Mouse (Mus musculus): Measurements from ENCODE around the gene Hdgfl1.

Gene Hdgfl1

GRCm38 (mm10) chr13:26769955-26770354, at the start of gene Hdgfl1:
Gene Hdgfl1 (minus strand): TSS chr13:26770165.
- DNase-seq, result no peak

- DNase-seq, result no peak
Measured at GRCm38 (mm10) chr13:26795460-26795859, 25.5 kb upstream of the Hdgfl1 start.

GRCm38 (mm10) chr13:26769424-26769823, 541 bp downstream of the Hdgfl1 start:
- no peak for DNase-seq

GRCm38 (mm10) chr13:26761966-26762803, 7.8 kb downstream of the Hdgfl1 start:
- DNase-seq, result no peak

DNA sequence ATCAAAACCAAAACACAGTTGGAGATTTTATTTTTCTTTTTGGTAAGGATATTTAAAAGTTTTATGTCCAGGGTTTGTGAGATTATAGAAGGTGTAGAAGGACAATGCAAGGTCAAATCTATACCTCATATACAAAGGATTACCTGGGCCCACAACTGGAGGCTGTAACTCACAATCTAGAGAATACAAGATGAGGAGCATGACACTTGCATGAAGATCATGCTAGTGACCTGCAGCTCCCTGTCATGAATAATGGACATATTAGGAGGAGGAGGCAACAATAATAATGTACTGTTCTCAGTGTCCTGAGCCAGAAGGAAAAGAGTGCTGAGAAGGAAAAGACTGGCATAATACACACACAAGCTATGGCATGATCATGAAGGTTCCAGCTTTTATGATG, 17.1 kb downstream of the Hdgfl1 start:
- DNase-seq, result no peak

- no peak for DNase-seq
Measured at GRCm38 (mm10) chr13:26752414-26752813, 17.6 kb downstream of the Hdgfl1 start.

DNA sequence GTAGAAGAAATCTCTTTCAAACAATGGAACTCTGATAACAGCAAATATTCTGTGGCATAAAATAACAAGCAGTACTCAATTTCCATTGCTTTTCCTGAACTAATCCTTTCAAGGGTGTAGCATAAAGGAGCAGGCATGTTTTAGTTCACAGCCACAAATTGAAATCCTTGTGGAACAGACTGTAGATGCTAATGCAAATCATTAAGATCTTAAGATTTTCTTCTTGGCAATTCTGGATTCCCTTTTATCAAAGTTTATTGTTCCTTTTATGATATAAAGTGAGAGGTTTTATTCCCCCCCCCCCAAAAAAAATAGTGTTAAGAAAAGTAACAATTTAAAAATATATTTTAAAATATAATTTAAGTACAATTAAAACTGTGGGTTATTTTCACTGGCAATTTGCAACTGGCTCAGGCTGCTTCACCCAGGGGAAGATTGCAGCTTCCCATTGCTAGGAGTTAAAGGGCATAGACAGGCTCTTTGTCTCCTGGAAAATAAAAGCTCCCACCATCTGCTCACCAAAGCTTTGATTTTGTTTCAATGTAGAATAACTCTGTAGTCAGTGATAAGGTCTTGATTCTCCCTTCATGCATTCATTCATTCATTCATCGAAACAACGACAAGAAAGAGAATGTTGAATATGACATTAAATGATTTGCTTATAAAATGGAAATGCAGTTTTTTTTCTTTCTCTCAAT, 24.1 kb downstream of the Hdgfl1 start:
- no peak for DNase-seq

DNA sequence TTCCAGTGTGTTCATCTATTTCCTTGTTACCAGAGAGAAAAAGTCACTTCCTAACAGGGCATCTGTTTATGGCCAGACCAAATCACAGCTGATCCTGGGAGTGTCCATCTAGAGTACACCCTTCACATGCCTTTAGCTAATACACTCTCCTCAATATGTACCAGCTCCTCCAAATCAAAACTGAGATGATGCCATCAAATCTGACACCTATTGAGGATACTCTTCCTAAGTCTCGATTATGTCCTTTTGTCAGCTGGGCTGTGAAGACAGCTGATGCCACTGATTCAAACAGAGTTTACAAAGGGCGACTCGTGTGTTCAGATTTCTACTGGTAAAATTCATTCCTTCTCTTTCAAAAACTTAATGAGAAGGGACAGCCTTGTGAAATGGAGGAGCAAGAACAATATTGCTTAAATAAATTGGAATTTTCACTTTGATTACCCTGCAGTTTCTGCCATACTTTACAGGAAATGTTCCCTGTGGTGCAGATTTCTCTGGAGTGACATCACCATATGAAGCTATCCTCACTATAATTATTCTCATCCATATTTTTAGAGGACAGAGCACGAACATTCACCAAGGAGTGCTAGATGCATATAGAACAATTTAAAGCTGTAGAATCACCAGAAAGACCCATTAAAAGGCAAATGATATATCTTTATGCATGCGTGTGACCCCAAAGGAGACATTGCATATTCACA, 24.8 kb downstream of the Hdgfl1 start:
- no peak for DNase-seq

GRCm38 (mm10) chr13:26744068-26744467, 25.9 kb downstream of the Hdgfl1 start:
- DNase-seq, result no peak

DNA sequence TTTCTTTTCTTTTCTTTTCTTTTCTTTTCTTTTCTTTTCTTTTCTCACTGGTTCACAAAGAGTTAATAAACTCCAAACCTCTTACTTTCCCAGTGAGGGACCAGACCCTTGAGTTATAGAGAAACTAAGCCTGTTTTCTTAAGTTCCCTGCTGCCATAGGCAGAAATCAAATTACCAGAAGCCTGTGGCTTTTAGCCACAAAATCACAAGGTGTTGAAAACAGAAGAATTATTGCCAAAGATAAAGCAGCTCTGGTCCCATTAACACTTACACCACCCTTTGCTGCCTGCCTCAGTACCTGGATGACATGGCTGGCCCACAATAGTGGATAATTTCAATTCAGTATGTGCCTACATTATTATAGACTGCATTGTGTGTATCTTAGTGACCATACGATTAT, 35.0 kb downstream of the Hdgfl1 start:
- DNase-seq, result no peak

GRCm38 (mm10) chr13:26724250-26724649, 45.7 kb downstream of the Hdgfl1 start:
- DNase-seq, result no peak

- no peak for DNase-seq
Measured at GRCm38 (mm10) chr13:26721333-26721732, 48.6 kb downstream of the Hdgfl1 start.

DNA sequence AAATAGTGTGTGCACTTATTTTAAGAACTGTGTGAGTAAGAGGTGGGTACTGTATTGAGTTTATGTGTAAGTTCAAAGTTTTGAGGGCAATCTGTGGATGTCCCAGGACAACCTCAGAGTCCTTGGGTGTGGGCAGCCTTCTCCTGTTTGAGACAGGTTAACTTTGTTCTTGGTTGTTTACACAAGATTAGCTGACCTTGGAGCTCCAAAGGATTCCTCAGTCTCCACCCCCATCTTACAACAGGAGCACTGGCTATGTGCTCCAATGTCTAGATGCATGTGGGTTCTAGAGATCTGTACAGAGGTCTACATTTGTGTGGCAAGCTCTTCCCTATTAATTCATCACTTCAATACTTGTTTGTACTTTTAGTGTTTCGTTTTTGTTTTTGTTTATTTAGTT, 49.0 kb downstream of the Hdgfl1 start:
- DNase-seq, result no peak

DNA sequence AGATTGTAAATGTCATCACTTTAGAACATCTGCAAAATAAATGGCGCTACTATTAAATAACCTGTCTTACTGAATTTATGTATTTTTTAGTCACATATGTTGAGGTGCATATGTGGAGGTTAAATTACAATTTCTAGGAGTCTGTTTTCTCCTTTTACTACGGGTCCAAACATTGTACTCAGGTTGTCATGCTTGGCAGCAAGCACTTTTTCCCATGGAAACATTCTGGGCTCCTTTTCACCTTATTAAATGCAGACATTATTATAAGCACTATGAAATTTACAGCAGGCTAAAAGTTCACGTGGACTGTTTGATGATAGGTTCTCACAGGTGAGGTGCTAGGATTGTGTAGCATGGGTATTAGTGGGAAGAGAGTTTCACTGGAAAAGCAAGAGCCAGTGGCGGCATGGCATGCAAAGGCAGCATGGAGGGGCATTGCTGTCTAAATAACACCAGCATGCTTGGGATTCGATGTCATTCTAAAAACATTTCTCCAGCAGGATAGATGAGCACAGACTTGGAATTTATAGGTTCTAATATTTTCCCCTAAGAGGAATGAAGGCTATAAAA, 50.7 kb downstream of the Hdgfl1 start:
- no peak for DNase-seq
